Mouse (Mus musculus) layer of hippocampus, adult 8-10 months (tissue): ENCODE measurements at regions not wholly inside any gene's neighbourhood (a gene's known extent, or its start where the extent isn't known, plus 50 kb on each side); places are given as distances from the start of the nearest gene placed in this dataset.

Experiments
- DNase-seq, 2 experiments: peaks; one replicate each; pipeline ENCODE4 v3.0.0; 2022; ENCODE audit warnings: low spot score in 2 of 2

DNA sequence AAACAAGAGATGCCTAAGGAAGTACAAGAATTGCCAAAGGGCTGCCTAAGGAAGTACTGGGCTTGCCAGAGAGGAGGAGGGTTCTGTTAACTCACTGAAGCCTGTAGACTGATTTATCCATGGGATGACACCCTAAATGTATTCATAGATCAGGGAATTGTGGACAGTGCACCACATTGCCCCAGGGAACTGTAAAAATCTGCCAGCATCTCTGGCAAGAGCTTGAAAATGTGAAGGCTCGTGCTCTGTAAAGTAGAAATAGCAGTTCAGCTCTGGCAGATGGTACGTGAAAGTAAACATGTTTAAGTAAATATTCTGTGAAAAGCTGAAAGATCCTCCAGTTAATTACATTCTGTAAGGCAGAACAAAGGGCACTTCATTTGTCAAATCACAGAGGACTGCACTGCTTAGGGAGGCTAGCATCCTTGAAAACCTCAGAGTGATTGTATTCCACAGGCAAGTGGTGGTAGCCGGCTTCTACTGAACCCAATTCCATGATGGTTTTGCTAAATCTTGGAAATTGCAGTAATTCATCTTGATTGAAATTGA, 445.9 kb upstream of the Grin3a start:
- DNase-seq = no peak

DNA sequence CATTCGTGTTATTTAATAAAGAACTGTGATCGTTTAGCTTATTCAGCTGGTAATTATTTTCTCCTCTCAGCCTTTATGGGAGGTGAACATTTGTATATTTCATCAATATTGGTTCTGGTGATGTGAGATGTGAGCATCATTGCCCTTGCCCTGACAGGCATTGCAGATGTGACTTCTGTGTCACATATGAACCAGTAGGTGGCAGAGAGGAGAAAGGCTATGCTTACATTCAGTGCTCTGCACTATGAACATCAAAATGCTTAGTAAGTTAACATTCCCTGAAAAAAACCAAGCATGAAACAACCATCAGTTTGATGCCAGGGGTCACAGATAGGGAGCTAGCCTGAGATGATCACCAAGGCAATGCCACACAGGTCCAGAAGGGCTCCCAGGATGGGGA, 441.1 kb upstream of the Grin3a start:
- DNase-seq = no peak

GRCm38 (mm10) chr4:50259012-50259601, 413.6 kb upstream of the Grin3a start:
- peak in 1 of 2 experiments; percentile 3 for DNase-seq

- DNase-seq = no peak
These were observed 396.5 kb upstream of the Grin3a start for GRCm38 (mm10) chr4:50242042-50242441.

DNA sequence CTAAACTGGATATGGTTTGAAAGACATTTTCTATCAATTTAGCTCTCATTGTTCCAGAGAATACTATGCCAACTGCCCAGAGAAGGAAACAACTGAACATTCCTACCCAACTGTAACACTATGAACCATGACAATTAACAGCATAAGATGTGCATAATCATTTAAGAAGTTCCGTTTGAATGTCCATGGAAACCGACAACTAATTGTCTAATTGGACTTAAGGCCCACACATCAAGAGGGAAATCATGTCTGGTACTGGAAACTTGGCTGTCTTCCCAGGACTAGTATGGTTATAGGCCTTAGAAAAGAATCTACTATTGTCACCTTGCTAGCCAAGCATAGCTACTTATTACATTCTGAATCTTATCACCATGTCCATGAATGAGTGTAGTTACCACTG, 395.4 kb upstream of the Grin3a start:
- no peak for DNase-seq

- no peak for DNase-seq
These were observed 393.8 kb upstream of the Grin3a start for GRCm38 (mm10) chr4:50239386-50239785.

- no peak for DNase-seq
These were observed 389.9 kb upstream of the Grin3a start for GRCm38 (mm10) chr4:50235476-50235875.

GRCm38 (mm10) chr4:50203348-50203747, 357.8 kb upstream of the Grin3a start:
- no peak for DNase-seq

DNA sequence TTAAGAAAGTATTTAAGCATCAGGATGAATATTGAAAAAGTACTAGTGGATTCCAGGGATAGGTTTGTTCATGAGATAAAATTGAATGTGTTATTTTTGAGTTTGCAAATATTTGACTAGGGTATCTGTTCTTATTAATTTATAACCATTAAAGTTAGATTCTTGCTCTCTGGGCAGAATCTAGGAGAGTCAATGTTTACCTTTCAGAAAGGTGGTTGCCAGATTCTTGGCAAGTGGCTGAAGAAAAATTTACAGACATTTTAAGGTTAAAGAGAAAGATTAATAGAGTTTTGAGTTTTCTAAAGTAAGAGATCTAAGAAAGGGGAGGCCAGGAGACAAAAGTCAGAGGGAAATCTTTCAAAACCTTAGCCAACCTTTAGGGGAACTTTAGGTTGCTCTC, 331.7 kb upstream of the Grin3a start:
- DNase-seq = no peak

DNA sequence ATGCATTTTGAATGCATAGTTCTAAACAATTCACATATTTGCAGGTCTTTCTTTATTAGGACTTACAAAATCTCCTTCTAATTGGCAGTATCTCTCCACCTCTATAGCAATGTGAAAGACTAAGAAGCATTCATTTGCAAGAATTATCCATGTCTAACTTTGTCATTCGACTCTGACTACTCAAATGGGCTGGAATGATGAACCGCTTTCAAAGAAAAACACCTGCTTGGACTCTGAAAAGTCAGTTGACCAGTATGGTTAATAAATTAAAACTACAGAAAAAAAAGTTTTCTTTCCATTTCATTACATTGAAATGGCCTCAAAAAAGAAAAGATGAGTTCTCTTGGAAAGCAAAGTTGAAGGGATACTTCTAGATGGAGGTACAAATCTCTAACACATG, 331.1 kb upstream of the Grin3a start:
- DNase-seq = no peak

DNA sequence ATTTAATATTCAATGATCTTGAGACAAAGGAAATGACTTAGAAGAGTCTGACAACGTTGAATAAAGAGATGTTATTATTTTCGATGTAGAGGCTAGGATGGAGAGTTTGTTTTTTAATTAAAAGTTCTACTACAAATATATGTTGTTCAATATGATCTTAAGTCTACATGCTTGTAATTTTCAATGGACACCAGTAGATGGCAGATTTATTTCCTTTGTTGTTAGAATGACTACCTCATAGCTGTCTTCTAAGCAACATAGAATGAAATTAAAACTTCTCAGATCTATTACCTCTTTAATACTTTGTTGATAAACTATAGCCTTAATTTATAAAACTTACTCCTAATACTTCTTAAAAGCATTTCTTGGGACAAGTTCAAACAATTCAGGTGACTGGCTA, 315.3 kb upstream of the Grin3a start:
- no peak for DNase-seq

DNA sequence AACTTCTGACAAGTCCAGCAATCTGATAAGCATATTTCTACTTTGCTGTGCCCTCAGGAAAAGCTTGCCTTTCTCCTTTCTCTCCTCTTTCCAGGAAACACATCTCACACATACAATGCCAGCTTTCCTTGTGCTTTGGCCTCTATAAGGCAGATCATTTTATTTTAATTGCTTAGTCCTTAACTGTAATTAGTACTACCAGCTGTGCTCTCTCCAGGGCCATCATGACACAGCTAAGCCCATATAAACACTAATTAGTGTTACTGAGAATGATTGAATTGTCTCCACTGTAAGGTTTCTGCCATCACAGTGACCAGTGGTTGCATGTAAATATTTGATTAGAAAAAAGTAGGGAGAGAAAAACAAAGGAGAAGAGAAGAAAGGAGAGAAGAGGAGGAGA, 300.4 kb upstream of the Grin3a start:
- no peak for DNase-seq

- DNase-seq = no peak
These were observed 284.7 kb upstream of the Grin3a start for GRCm38 (mm10) chr4:50130262-50130661.

- no peak for DNase-seq
These were observed 261.0 kb upstream of the Grin3a start for GRCm38 (mm10) chr4:50106557-50106956.

GRCm38 (mm10) chr4:50087860-50088259, 242.3 kb upstream of the Grin3a start:
- DNase-seq = no peak

GRCm38 (mm10) chr4:50086676-50087075, 241.1 kb upstream of the Grin3a start:
- no peak for DNase-seq

DNA sequence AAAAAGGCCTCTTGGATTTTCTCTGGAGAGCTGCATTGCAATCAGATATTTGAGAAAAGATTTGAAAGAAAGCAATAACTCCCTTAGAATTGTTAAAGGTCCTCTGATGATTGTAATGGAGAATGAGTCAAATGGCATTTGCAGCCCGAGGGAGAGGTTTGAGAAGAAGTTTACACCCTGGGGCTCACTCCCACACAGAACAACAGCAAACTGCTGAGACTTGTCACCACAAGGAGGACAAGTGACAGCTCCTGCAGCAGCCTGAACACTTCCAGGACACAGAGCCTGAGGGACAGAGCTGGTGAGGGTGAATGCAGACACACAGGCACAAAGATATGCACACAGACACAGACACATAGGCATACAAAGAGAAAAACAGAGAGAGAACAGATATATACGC, 210.0 kb upstream of the Grin3a start:
- no peak for DNase-seq

GRCm38 (mm10) chr4:50041476-50041875, 195.9 kb upstream of the Grin3a start:
- DNase-seq = no peak

DNA sequence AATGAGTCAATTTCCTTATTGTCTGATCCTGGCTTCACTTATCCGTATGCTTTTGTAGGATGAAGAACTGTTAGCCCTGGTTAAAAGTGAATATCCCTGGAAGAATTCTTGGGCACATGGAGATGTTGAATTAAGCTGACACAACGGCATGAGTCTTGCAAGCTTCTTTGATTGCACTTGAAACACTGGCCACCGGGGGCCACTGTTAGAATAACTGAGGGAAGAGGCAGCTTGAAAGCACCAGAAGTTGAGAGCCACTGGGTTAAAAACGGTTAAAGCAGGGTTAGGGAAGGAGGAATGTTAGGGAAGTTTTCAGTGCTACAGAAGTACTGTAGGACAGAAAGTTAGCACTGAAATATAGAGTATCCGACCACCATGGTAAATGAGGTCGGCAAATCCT, 190.5 kb upstream of the Grin3a start:
- DNase-seq = peak in 1 of 2 experiments; percentile 6

- no peak for DNase-seq
These were observed 179.8 kb upstream of the Grin3a start for GRCm38 (mm10) chr4:50025356-50025755.
